Mouse (Mus musculus): ENCODE measurements around the gene Lyrm7. TPM values are rescaled to one million over a fixed set of nuclear protein-coding genes. Genes with fewer than 3 reads are reported as not detected.
"Not testable (repeated sequence)": the region's sequence is repeated elsewhere in the genome, so short reads cannot be mapped to it uniquely, and the experiment has no call there.

The Lyrm7 gene
- polyA plus RNA-seq, 1 experiment: 7.6 TPM

GRCm38 (mm10) chr11:54862621-54863520 lies 2.2 kb upstream of the Lyrm7 start:
- DNase-seq (ENCODE audit: low read depth): peak; percentile 85
- TF ChIP-seq CTCF (IDR thresholded peaks at IDR 0.05; ENCODE audit: borderline replicate concordance, extremely low read depth, insufficient read depth, insufficient read length) (peak; percentile 86), POLR2A (IDR thresholded peaks at IDR 0.05; ENCODE audit: borderline replicate concordance, extremely low read depth, insufficient read depth, insufficient read length, poor library complexity, severe bottlenecking) (no peak)

GRCm38 (mm10) chr11:54861471-54862420 lies 1.0 kb upstream of the Lyrm7 start:
- DNase-seq (ENCODE audit: low read depth): no peak
- TF ChIP-seq CTCF (IDR thresholded peaks at IDR 0.05; ENCODE audit: borderline replicate concordance, extremely low read depth, insufficient read depth, insufficient read length) (no peak), POLR2A (IDR thresholded peaks at IDR 0.05; ENCODE audit: borderline replicate concordance, extremely low read depth, insufficient read depth, insufficient read length, poor library complexity, severe bottlenecking) (no peak)

- TF ChIP-seq CTCF (IDR thresholded peaks at IDR 0.05; ENCODE audit: borderline replicate concordance, extremely low read depth, insufficient read depth, insufficient read length) (peak; percentile 41; the same call in 1 of the 2 replicates), POLR2A (IDR thresholded peaks at IDR 0.05; ENCODE audit: borderline replicate concordance, extremely low read depth, insufficient read depth, insufficient read length, poor library complexity, severe bottlenecking) (no peak)
- DNase-seq (ENCODE audit: low read depth): peak; percentile 80
Measured at GRCm38 (mm10) chr11:54859322-54860165, 1.2 kb downstream of the Lyrm7 start.

GRCm38 (mm10) chr11:54858880-54859279 lies 1.8 kb downstream of the Lyrm7 start:
- DNase-seq (ENCODE audit: low read depth): not testable (repeated sequence)

- TF ChIP-seq CTCF (IDR thresholded peaks at IDR 0.05; ENCODE audit: borderline replicate concordance, extremely low read depth, insufficient read depth, insufficient read length) (no peak), POLR2A (IDR thresholded peaks at IDR 0.05; ENCODE audit: borderline replicate concordance, extremely low read depth, insufficient read depth, insufficient read length, poor library complexity, severe bottlenecking) (no peak)
- no peak for DNase-seq (ENCODE audit: low read depth)
Measured at GRCm38 (mm10) chr11:54851656-54852055, 9.1 kb downstream of the Lyrm7 start.

- no peak for DNase-seq (ENCODE audit: low read depth)
- no peak for TF ChIP-seq CTCF (IDR thresholded peaks at IDR 0.05; ENCODE audit: borderline replicate concordance, extremely low read depth, insufficient read depth, insufficient read length)
- no peak for TF ChIP-seq POLR2A (IDR thresholded peaks at IDR 0.05; ENCODE audit: borderline replicate concordance, extremely low read depth, insufficient read depth, insufficient read length, poor library complexity, severe bottlenecking)
Measured at GRCm38 (mm10) chr11:54849961-54850758, 10.6 kb downstream of the Lyrm7 start.

- peak; percentile 70 for DNase-seq (ENCODE audit: low read depth)
- no peak for TF ChIP-seq POLR2A (IDR thresholded peaks at IDR 0.05; ENCODE audit: borderline replicate concordance, extremely low read depth, insufficient read depth, insufficient read length, poor library complexity, severe bottlenecking)
- TF ChIP-seq CTCF (IDR thresholded peaks at IDR 0.05; ENCODE audit: borderline replicate concordance, extremely low read depth, insufficient read depth, insufficient read length): no peak
Measured at GRCm38 (mm10) chr11:54845470-54846442, 15.0 kb downstream of the Lyrm7 start.

GRCm38 (mm10) chr11:54844959-54845358 lies 15.8 kb downstream of the Lyrm7 start:
- TF ChIP-seq POLR2A (IDR thresholded peaks at IDR 0.05; ENCODE audit: borderline replicate concordance, extremely low read depth, insufficient read depth, insufficient read length, poor library complexity, severe bottlenecking) (no peak), CTCF (IDR thresholded peaks at IDR 0.05; ENCODE audit: borderline replicate concordance, extremely low read depth, insufficient read depth, insufficient read length) (no peak)

GRCm38 (mm10) chr11:54844424-54844823 lies 16.3 kb downstream of the Lyrm7 start:
- no peak for TF ChIP-seq CTCF (IDR thresholded peaks at IDR 0.05; ENCODE audit: borderline replicate concordance, extremely low read depth, insufficient read depth, insufficient read length)
- no peak for TF ChIP-seq POLR2A (IDR thresholded peaks at IDR 0.05; ENCODE audit: borderline replicate concordance, extremely low read depth, insufficient read depth, insufficient read length, poor library complexity, severe bottlenecking)
- no peak for DNase-seq (ENCODE audit: low read depth)

More at GRCm38 (mm10) chr11:54844959-54845358, 15.8 kb downstream of the Lyrm7 start:
- DNase-seq (ENCODE audit: low read depth): no peak

Data from brain, embryonic 14.5 days (tissue).